Comparison of ENCODE assay signal across 12 mouse cellular contexts in genomic region chr14:76597751-76598150, GRCm38 (mm10). TPM values are rescaled to one million over a fixed set of nuclear protein-coding genes. Genes with fewer than 3 reads are reported as not detected.
DNase-seq lines count a peak whose midpoint lies in the region; ATAC-seq and TF ChIP-seq lines count a peak whose summit lies in the region.
"Had no signal": no experiment of that assay in that cellular context is flagged by ENCODE, and none has a peak within 500 bp of the region (broad histone marks: within the 10 kb centered on the region; RNA-seq: fewer than 3 reads in every experiment).

No protein-coding gene starts in this region.

- no peak for DNase-seq in kidney, adult 18-20 months
- no peak for DNase-seq in thymus, adult 2 months
- DNase-seq in adrenal gland, postnatal 25 days: no peak
- DNase-seq in urinary bladder, adult 18-20 months (ENCODE audit: low spot score in 2 of 2): no peak
- DNase-seq: thymus, postnatal 14 days had no signal

- H3K4me1 ChIP-seq in kidney, embryonic 14.5 days (ENCODE audit: control insufficient read depth, insufficient read depth, low read length): peaks cover 16% of the 10 kb centered on the region
- no peaks in the 10 kb centered on the region for H3K4me1 ChIP-seq in ES-Bruce4 (ENCODE audit: control insufficient read depth, insufficient read depth, low read length)
- peaks cover 34% of the 10 kb centered on the region for H3K4me1 ChIP-seq in intestine, embryonic 16.5 days (ENCODE audit: control insufficient read depth, insufficient read depth, low read length)
- peaks cover 19% of the 10 kb centered on the region for H3K4me1 ChIP-seq in liver, embryonic 16.5 days (ENCODE audit: control insufficient read depth, low read depth, low read length)
- H3K4me1 ChIP-seq in thymus, adult 2 months (replicated peaks; ENCODE audit: control insufficient read depth, insufficient read depth, low read length): peaks cover 9% of the 10 kb centered on the region

- no peaks in the 10 kb centered on the region for H3K9me3 ChIP-seq in kidney, embryonic 14.5 days (ENCODE audit: control insufficient read depth, low read length)
- no peaks in the 10 kb centered on the region for H3K9me3 ChIP-seq in ES-Bruce4 (replicated peaks; ENCODE audit: control insufficient read depth, insufficient read depth, low read length, poor library complexity, severe bottlenecking)
- no peaks in the 10 kb centered on the region for H3K9me3 ChIP-seq in intestine, embryonic 16.5 days (ENCODE audit: control insufficient read depth, low read length)
- H3K9me3 ChIP-seq in liver, embryonic 16.5 days (replicated peaks; ENCODE audit: control insufficient read depth, low read length): no peaks in the 10 kb centered on the region
- H3K9me3 ChIP-seq: forebrain, embryonic 12.5 days; heart, embryonic 13.5 days; hindbrain, embryonic 13.5 days had no signal

- no peak for TF ChIP-seq EP300 in ES-Bruce4 (IDR thresholded peaks at IDR 0.05; ENCODE audit: insufficient read depth, low read depth, low read length)

- no peaks in the 10 kb centered on the region for H3K27me3 ChIP-seq in kidney, embryonic 14.5 days (ENCODE audit: control insufficient read depth, insufficient read depth, low read length)
- no peaks in the 10 kb centered on the region for H3K27me3 ChIP-seq in ES-Bruce4 (ENCODE audit: control insufficient read depth, insufficient read depth, low read length, poor library complexity, severe bottlenecking)
- H3K27me3 ChIP-seq in intestine, embryonic 16.5 days (replicated peaks; ENCODE audit: control insufficient read depth, insufficient read depth, low read length): no peaks in the 10 kb centered on the region
- no peaks in the 10 kb centered on the region for H3K27me3 ChIP-seq in liver, embryonic 16.5 days (ENCODE audit: control insufficient read depth, insufficient read depth, low read depth, low read length)
- H3K27me3 ChIP-seq in thymus, adult 2 months (ENCODE audit: control insufficient read depth, insufficient read depth, low read length): no peaks in the 10 kb centered on the region
- H3K27me3 ChIP-seq: forebrain, embryonic 12.5 days; heart, embryonic 13.5 days; hindbrain, embryonic 13.5 days had no signal

- no peaks in the 10 kb centered on the region for H3K36me3 ChIP-seq in kidney, embryonic 14.5 days (ENCODE audit: control insufficient read depth, insufficient read depth, low read length)
- H3K36me3 ChIP-seq in ES-Bruce4 (ENCODE audit: control insufficient read depth, insufficient read depth, low read length, poor library complexity, severe bottlenecking): no peaks in the 10 kb centered on the region
- no peaks in the 10 kb centered on the region for H3K36me3 ChIP-seq in intestine, embryonic 16.5 days (ENCODE audit: control insufficient read depth, insufficient read depth, low read length)
- H3K36me3 ChIP-seq in liver, embryonic 16.5 days (ENCODE audit: control insufficient read depth, insufficient read depth): no peaks in the 10 kb centered on the region
- no peaks in the 10 kb centered on the region for H3K36me3 ChIP-seq in thymus, adult 2 months (ENCODE audit: control insufficient read depth, insufficient read depth, low read length)
- H3K36me3 ChIP-seq: forebrain, embryonic 12.5 days; heart, embryonic 13.5 days; hindbrain, embryonic 13.5 days had no signal

- no peak overlapping the region for H3K4me3 ChIP-seq in kidney, embryonic 14.5 days (ENCODE audit: low read length)
- H3K4me3 ChIP-seq in ES-Bruce4 (ENCODE audit: low read depth, low read length): no peak overlapping the region
- H3K4me3 ChIP-seq in intestine, embryonic 16.5 days (ENCODE audit: low read length): no peak overlapping the region
- no peak overlapping the region for H3K4me3 ChIP-seq in liver, embryonic 16.5 days (ENCODE audit: low read depth, low read length)
- no peak overlapping the region for H3K4me3 ChIP-seq in thymus, adult 2 months (ENCODE audit: control insufficient read depth, insufficient read depth, low read length)

- TF ChIP-seq POLR2A in ES-Bruce4 (IDR thresholded peaks at IDR 0.05; ENCODE audit: insufficient read depth, low read length): no peak
- TF ChIP-seq POLR2A in thymus, adult 2 months (IDR thresholded peaks at IDR 0.05; ENCODE audit: control insufficient read depth, extremely low read depth, insufficient read depth, low read length, poor library complexity): no peak

- TF ChIP-seq CTCF in ES-Bruce4 (IDR thresholded peaks at IDR 0.05; ENCODE audit: low read depth, low read length): no peak
- no peak for TF ChIP-seq CTCF in thymus, adult 2 months (IDR thresholded peaks at IDR 0.05; ENCODE audit: borderline replicate concordance, control insufficient read depth, extremely low read depth, insufficient read depth, low read length, poor library complexity)

- H3K4me2 ChIP-seq in kidney, embryonic 14.5 days (replicated peaks; ENCODE audit: low read depth, low read length): no peak overlapping the region
- H3K4me2 ChIP-seq in intestine, embryonic 16.5 days (ENCODE audit: low read depth, low read length): 0 out of 2 replicates have a peak overlapping the region, but pooled peaks have one; percentile 59
- H3K4me2 ChIP-seq in liver, embryonic 16.5 days (ENCODE audit: low read depth, low read length): peak overlapping the region; percentile 59; the same call in 1 of the 2 replicates

- no peak overlapping the region for H3K27ac ChIP-seq in kidney, embryonic 14.5 days (ENCODE audit: low read depth, low read length)
- H3K27ac ChIP-seq in ES-Bruce4 (ENCODE audit: insufficient read depth, low read length): peak overlapping the region; percentile 46; the same call in 1 of the 2 replicates
- peak overlapping the region; percentile 87 for H3K27ac ChIP-seq in intestine, embryonic 16.5 days (ENCODE audit: low read length)
- no peak overlapping the region for H3K27ac ChIP-seq in liver, embryonic 16.5 days (ENCODE audit: low read length)
- no peak overlapping the region for H3K27ac ChIP-seq in thymus, adult 2 months (ENCODE audit: control insufficient read depth, insufficient read depth, low read length)

- 0 out of 2 replicates have a peak, but pooled peaks have one; percentile 19 for ATAC-seq in kidney, embryonic 14.5 days (ENCODE audit: low FRiP score, low TSS enrichment)
- peak; percentile 38 for ATAC-seq in intestine, embryonic 16.5 days
- ATAC-seq in liver, embryonic 16.5 days (ENCODE audit: low read depth): no peak

- H3K9ac ChIP-seq in kidney, embryonic 14.5 days (ENCODE audit: low read depth, low read length): no peak overlapping the region
- H3K9ac ChIP-seq in ES-Bruce4 (ENCODE audit: low read depth, poor library complexity, severe bottlenecking): no peak overlapping the region
- no peak overlapping the region for H3K9ac ChIP-seq in intestine, embryonic 16.5 days (ENCODE audit: low read depth, low read length)
- H3K9ac ChIP-seq in liver, embryonic 16.5 days (ENCODE audit: low read depth, low read length): no peak overlapping the region

RNA-seq across cellular contexts. Expression of gene Serp2, which starts 41.1 kb away (rescaled TPM):
- polyA plus RNA-seq in kidney, embryonic 14.5 days (2014; fragmentation: Nextera tagmentation; extraction: Ambion mirVana): 15.2 and 16.2 TPM in 2 replicates
- polyA plus RNA-seq in ES-Bruce4 (2011; ENCODE audit: insufficient read depth, insufficient read length, low read depth, missing spikeins): 6.1 and 6.4 TPM in 2 replicates
- polyA plus RNA-seq in intestine, embryonic 16.5 days (2015; fragmentation: Nextera tagmentation; extraction: Ambion mirVana): 5.7 and 8.2 TPM in 2 replicates
- 0.61 and 0.79 TPM in 2 replicates for polyA plus RNA-seq in liver, embryonic 16.5 days (2015; fragmentation: Nextera tagmentation; extraction: Ambion mirVana)
- polyA plus RNA-seq in thymus, adult 2 months (2012; rRNA removed): 3.7 and 6.2 TPM in 2 replicates
- 4.9 and 5.8 TPM in 2 replicates for total RNA-seq in adrenal gland, postnatal 25 days (2021)

Comparison
In these comparisons a context has a peak if more than half of its experiments do, and no peak if none do; other contexts are left out.
1. H3K27ac ChIP-seq: peak in ES-Bruce4 (single experiment) and intestine, embryonic 16.5 days (single experiment); none in kidney, embryonic 14.5 days (single experiment), liver, embryonic 16.5 days (single experiment) and thymus, adult 2 months (single experiment).